Mouse (Mus musculus) E14TG2a.4 (cell line): ENCODE measurements around the gene Obscn.

Experiments used
- CTCF ChIP-seq: conservative IDR thresholded peaks from 2 replicates; pipeline ENCODE4 v1.5.1; 2014; ENCODE audit warnings: low read length
- NANOG ChIP-seq: IDR thresholded peaks from 2 replicates; pipeline ENCODE4 v1.6.1; 2014; ENCODE audit warnings: borderline replicate concordance, low read length, mixed read lengths
- POU5F1 ChIP-seq: IDR thresholded peaks from 2 replicates; pipeline ENCODE4 v1.6.1; 2014; ENCODE audit warnings: low read length, borderline replicate concordance

DNA sequence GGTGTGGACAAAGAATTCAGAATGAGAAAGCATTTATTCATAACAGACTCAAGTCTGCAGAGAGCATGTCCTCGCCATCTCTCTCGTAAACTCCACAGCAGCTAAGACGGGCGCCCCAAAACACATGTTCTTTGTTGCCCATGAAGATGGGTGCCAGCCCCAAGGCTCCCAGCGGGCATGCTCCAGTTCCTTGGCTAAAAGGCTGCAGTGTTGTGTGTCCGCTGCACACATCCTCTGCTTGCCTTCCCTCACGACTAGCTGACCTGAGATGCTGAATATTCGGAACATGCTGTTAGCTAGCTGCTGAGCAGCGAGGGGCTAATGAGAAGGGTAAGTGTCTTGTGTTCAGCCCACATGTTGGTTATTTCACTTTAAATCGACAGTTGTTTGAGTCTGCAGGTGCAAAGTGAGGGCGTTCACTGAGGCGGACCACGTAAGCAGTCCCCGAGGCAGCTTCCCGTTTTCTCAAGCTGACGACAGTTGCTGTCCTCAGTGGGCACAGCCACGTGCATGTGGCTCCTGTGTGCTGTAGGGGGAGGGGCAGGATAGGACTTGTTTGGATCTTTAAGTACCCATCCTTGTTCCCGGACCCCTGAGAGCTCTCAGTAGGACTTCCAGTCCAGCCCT lies 153.6 kb downstream of the Obscn start:
- no peak for TF ChIP-seq CTCF
- no peak for TF ChIP-seq NANOG
- no peak for TF ChIP-seq POU5F1
